Mouse (Mus musculus): ENCODE measurements at regions not wholly inside any gene's neighbourhood (a gene's known extent, or its start where the extent isn't known, plus 50 kb on each side); places are given as distances from the start of the nearest gene placed in this dataset.

GRCm38 (mm10) chr2:45774416-45774815, 657.2 kb upstream of the Zeb2 start:
- TF ChIP-seq ZNF384 (IDR thresholded peaks at IDR 0.05; ENCODE audit: low read depth, low read length) = no peak
- TF ChIP-seq HCFC1 (IDR thresholded peaks at IDR 0.05; ENCODE audit: borderline replicate concordance, insufficient read depth, low read length) = no peak
- TF ChIP-seq CHD2 (IDR thresholded peaks at IDR 0.05; ENCODE audit: low read depth, low read length) = no peak

All from ES-E14 (cell line).